Mouse (Mus musculus) urinary bladder, postnatal 14 days (tissue): ENCODE measurements around the gene Luc7l2.
A peak's percentile ranks its signal among the peaks of the same experiment; 100 is the strongest.

Source experiments
- DNase-seq: peaks from one replicate; pipeline ENCODE4 v3.0.0; 2021; ENCODE audit warnings: low spot score

The Luc7l2 gene

GRCm38 (mm10) chr6:38576096-38576495 is 25.0 kb downstream of the Luc7l2 start:
- no peak for DNase-seq

DNA sequence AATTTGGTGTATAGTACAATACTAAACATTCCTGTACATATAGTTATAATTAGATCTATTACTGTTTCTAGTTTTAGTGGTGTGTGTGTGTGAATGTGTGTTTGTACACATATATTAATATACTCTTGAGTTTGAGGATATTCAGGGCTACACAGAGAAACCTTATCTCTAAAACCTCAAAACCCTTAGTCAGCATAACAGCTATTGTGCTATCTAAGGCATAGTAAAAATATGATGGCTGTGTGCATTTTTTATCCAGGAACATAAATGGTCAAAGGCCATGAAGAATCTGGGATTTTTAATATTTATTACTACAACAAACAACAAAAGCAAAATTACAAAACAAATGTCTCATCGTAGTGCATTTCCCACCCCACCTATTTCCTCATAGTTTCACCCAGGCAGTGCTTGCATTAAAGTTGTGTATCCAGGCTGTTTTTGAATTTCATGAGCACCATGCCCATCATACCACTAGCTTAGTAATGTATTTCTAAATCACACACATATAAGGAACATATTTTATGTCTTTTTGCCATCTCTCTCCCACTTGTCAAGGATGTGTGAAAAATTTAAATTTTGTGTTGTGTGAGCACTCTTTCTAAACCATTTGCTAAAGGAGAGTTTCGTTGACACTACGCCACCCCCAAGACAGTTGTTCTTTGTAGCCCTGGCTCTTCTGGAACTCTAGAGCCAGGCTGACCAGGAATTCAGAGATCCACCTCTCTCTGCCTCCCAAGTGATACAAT is 29.2 kb downstream of the Luc7l2 start:
- DNase-seq = no peak

DNA sequence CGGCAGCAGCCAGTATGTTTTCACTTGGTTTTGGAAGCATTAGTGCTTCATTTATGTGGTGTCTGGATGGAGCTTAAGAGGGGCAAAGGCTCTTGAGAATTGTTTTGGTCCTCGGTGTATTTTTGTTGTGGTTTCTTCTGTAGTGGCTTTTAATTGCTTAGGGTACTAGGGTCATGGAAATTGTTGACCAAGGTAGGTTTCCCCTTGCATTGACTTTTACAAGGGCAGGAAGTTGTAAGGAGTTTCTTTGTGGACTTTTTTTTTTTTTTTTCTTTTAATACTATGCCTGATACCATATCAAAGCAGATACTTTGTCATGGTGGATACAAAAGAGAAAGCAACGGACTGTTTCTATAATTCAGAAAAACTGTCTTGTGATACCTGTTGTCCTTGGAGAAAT is 30.6 kb downstream of the Luc7l2 start:
- DNase-seq = no peak

DNA sequence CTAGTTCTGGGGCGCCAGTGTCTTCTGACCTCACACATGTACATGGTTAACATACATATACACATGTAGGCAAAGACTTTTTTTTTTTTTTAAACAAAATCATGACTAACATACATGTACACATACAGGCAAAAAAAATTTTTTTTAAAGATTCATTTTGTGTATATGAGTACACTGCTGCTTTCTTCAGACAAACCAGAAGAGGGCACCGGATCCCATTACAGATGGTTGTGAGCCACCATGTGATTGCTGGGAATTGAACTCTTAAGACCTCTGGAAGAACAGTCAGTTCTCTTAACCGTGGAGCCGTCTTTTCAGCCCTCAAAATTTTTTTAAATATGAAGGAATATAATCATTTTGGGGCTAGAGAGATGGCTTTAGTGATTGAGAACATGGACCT is 46.3 kb downstream of the Luc7l2 start:
- no peak for DNase-seq

- DNase-seq = no peak
Measured at GRCm38 (mm10) chr6:38609892-38610291, 58.8 kb downstream of the Luc7l2 start.

GRCm38 (mm10) chr6:38622406-38622805 is 71.3 kb downstream of the Luc7l2 start:
- DNase-seq = no peak

GRCm38 (mm10) chr6:38623457-38623856 is 72.3 kb downstream of the Luc7l2 start:
- no peak for DNase-seq

DNA sequence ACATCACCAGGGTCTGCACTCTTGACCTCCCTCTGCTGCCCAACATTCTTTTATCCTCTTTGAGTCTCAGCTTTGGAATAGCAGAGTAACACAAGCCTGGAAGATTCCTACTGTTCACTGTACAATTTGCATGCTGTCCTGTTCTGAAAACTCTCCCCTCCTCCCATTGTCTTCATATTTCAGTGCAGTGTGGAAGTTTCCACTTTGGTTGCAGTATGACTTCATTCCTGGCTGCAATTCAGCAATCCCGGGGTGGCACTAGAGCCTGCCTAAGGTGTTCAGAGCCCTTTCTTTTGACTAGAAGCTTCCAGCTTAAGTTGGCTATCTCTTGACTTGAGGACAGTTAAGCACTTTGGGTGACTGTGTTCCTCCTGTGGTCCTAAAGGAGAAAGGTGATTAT is 73.3 kb downstream of the Luc7l2 start:
- no peak for DNase-seq

DNA sequence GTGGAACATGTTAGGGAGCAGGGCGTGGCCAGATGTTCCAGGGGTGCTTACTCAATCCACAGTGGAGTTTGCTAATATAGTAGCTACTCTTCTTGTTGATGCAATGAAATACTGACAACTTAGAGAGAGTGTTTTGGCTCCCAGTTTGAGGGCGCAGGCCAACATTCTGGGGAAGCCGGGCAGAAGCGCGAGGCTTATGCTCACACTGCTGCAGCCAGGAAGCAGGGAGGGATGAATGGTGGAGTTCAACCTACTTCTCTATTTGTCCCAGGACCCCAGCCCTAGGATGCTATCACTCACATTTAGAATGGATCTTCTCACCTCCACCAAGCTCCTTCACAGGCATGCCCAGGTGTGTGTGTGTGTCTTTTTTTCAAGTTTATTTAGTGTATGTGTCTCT is 75.0 kb downstream of the Luc7l2 start:
- no peak for DNase-seq

- DNase-seq = no peak
Measured at GRCm38 (mm10) chr6:38627081-38627480, 75.9 kb downstream of the Luc7l2 start.

DNA sequence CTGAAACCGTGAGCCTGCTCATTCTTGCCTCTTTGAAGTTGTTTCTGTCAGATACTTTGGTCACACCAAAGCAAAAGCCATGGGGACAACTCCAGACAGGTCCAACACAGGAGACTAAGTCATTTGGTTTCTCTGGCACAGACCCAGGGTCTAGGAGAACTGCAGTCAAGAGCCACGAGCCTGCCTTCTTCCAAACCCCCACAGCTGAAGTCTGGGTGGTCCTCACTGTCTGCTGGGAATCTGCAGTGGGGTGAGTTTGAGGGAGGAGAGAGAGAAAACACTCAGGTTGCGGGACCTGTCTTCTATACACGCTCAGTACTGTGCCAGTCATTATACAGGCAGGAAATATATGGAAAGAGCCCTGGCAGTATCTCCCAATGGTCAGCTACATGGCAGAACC is 76.4 kb downstream of the Luc7l2 start:
- DNase-seq = no peak

DNA sequence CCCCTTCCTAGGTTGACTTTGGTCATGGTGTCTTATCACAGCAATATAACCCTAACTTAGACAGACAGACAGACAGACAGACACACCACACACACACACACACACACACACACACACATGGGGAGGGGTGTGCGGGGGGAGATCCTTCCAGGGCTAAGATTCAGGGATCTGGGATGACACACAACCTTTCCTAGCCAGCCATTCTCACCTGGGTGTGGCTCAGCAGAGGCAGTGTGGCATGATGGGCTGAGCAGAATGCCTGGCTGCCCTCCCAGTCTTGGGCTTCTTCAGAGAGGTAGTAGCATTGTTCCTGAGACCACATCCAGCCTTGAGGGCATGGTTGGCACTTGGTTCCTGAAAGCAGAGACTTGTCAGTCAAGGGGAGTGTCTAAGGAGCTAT is 78.4 kb downstream of the Luc7l2 start:
- no peak for DNase-seq

DNA sequence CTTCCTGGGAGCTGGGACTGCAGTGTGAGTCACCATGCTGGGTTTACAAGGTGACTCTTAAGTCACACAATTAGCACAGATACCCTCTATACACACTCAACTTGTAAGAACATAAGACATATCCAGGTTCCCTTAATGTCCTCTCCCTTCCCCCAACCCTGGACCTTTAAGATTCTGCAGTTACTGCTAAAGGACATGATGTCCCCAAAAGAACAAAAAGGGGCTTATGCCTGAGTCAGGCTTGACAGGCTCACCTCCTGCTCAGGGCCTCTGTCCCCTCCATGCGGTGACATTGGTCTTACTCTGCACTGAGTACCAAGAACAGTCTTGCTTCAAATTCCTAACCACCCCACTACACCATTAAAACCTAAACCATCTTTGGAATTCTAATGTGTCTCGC is 81.7 kb downstream of the Luc7l2 start:
- DNase-seq = no peak

GRCm38 (mm10) chr6:38634461-38634860 is 83.3 kb downstream of the Luc7l2 start:
- no peak for DNase-seq

DNA sequence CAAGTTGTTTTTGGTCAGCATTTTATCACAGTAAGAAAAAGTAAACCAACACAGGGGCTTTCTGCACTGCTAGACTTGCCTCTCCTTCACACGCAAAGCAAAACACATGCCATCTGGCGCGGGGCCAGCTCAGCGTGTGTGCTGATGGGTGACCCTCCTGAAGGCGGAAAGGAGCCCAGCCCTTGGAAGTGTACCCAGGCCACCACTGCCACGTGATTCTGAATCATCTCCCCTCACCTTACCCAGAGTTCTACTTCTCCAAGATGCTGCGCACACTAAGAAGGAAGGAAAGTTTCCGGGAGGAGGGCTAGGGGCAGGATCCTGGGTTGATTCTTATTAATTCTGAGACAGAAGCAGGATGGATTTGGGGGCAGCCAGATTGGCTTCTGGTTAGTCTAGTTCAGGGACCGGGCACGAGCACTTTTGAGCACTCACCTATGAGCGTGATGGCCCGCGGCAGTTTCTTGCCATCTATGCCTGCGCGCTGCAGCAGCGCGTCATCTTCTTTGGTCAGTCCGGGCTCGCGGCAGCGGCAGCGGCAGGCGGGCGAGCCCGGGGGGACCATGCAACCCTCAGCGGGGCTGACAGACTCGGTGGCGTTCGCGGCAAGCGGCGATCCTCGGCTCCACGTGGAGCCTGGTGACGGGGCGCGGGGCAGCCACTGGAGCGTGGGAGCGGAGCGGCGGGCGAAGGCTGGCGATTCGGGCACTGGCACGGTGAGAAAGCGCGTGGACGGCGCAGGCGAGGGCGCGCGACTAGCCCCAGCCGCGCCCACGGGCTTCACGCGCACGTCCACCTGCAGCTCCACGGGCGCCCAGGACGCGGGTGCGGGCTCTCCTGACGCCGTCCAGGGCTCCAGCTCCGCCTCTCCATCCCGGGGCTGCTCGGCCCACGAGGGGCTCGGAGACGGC is 85.1 kb downstream of the Luc7l2 start:
- peak; percentile 55 for DNase-seq

DNA sequence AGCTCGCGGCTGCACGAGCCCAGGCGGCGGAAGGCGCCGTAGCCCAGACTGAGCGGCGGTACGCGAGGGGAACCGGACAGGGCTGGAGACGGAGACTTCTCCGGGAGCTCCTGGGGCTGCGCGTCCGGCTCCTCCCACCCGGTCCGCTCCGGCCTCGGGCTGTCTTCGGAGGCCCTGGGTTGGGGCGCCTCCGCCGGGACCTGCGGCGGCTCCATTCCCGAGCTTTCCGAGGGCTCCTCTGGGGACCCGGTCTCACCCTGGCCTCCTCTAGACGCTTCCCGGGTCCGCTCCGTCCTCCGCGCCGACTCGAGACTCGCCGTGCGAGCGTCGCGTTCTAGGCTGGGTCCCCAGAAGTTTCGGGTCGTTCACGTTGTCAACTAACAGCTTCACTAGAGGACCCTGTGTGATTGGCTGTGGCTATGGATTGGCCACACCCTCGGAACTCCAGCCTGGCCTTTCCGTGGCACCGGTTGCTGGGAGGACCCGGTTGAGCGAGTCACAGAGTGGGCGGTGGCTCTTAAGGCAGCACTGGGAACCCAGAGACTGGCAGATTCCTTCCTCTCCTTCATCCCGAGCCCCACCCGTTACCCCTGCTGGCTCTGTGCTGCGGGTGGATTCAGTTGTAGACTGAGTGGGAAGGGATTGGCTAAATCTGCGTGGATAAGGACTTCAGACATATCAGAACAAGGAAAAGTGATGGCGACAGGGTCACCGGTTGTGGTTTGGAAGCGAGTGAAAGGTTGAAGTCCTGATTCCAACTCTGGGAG is 85.9 kb downstream of the Luc7l2 start, which contains the start of gene Klrg2:
Klrg2 (minus strand) TSS at position 391 of the 767 bp plus-strand sequence.
- peak; percentile 78 for DNase-seq

- DNase-seq = no peak
Measured at GRCm38 (mm10) chr6:38640401-38640800, 89.3 kb downstream of the Luc7l2 start.

DNA sequence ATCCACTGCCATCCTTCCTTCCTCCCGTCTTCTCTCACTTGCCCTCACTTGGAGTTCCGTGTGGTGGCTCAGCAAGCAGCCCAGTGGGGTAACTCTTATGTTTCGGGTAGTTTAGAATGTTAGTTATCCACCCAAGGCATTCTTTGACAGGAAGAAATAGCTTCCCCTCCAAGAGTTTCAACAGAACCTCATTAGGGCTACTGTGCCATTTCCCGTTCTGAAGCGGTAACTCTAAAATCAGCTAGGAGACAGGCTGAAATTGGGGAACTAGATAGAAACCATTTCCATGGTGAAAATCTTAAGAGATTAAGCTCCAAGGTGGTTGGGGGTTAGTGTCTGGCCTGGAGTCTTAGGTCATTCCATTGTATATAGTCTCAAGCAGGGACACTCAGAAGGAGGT is 90.1 kb downstream of the Luc7l2 start:
- DNase-seq = no peak

- no peak for DNase-seq
Measured at GRCm38 (mm10) chr6:38641645-38642044, 90.5 kb downstream of the Luc7l2 start.

GRCm38 (mm10) chr6:38642593-38642992 is 91.5 kb downstream of the Luc7l2 start:
- DNase-seq = peak; percentile 45

- no peak for DNase-seq
Measured at GRCm38 (mm10) chr6:38643039-38643438, 91.9 kb downstream of the Luc7l2 start.

- no peak for DNase-seq
Measured at GRCm38 (mm10) chr6:38649545-38649944, 98.4 kb downstream of the Luc7l2 start.
